Mouse (Mus musculus): ENCODE results near the gene Myrfl. TPM values are rescaled to one million over a fixed set of nuclear protein-coding genes. Genes with fewer than 3 reads are reported as not detected.

Gene Myrfl
- total and polyA plus RNA-seq, 2 experiments from 2014 or later = 0.23 TPM; not detected in 1

- DNase-seq (ENCODE audit: low spot score) (no peak), ATAC-seq (ENCODE audit: insufficient read depth, low read depth) (peak; percentile 22; the same call in 1 of the 2 replicates)
- Histone ChIP-seq H3K27me3 (ENCODE audit: control insufficient read depth, insufficient read depth, low read length) (peaks cover 4% of the 10 kb centered on the region; the same call in 1 of the 2 replicates), H3K9me3 (replicated peaks; ENCODE audit: control insufficient read depth, low read length) (no peaks in the 10 kb centered on the region), H3K9ac (replicated peaks; ENCODE audit: low read depth, low read length) (no peak overlapping the region), H3K4me3 (ENCODE audit: low read depth, low read length) (no peak overlapping the region), H3K4me1 (ENCODE audit: control insufficient read depth, insufficient read depth) (peaks cover 14% of the 10 kb centered on the region), H3K4me2 (ENCODE audit: low read depth, low read length) (no peak overlapping the region), H3K36me3 (replicated peaks; ENCODE audit: control insufficient read depth, insufficient read depth, low read length) (no peaks in the 10 kb centered on the region), H3K27ac (ENCODE audit: low read depth) (no peak overlapping the region)
- TF ChIP-seq EP300 (IDR thresholded peaks at IDR 0.05; ENCODE audit: low read depth) (no peak), CTCF (IDR thresholded peaks at IDR 0.05; ENCODE audit: low read depth) (no peak)
- 17% methylated on average over 3 of the region's 5 CpGs for WGBS
Measured at GRCm38 (mm10) chr10:116783020-116783419, 113.7 kb downstream of the Myrfl start.

DNA sequence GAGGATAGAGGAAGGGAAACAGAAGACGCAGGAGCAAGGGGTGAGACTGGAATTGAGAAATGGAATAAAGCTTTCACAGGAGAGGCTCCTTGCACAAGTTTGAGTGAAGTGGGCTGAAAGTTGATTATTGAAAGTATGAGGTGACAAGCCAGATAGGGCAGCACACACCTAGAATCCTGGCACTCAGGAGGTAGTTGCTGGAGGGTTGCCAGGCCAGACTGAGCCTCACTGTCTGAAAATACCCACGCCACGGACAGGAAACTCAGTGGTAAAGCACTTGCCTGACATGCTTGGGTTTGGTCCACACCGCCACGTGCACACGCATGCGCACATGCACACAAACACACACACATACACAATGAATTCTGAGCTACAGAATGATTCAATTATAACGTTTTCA lies 118.8 kb downstream of the Myrfl start:
- WGBS = 78% methylated on average over 8 of the region's 8 CpGs
- no peak overlapping the region for H3K27ac ChIP-seq (ENCODE audit: low read depth)
- no peak overlapping the region for H3K4me3 ChIP-seq (ENCODE audit: low read depth, low read length)
- H3K9ac ChIP-seq (replicated peaks; ENCODE audit: low read depth, low read length) = no peak overlapping the region
- TF ChIP-seq CTCF (IDR thresholded peaks at IDR 0.05; ENCODE audit: low read depth) (no peak), EP300 (IDR thresholded peaks at IDR 0.05; ENCODE audit: low read depth) (no peak)
- no peaks in the 10 kb centered on the region for H3K36me3 ChIP-seq (replicated peaks; ENCODE audit: control insufficient read depth, insufficient read depth, low read length)
- no peaks in the 10 kb centered on the region for H3K9me3 ChIP-seq (replicated peaks; ENCODE audit: control insufficient read depth, low read length)
- no peak overlapping the region for H3K4me2 ChIP-seq (ENCODE audit: low read depth, low read length)
- ATAC-seq (ENCODE audit: insufficient read depth, low read depth) = no peak
- H3K4me1 ChIP-seq (ENCODE audit: control insufficient read depth, insufficient read depth) = no peaks in the 10 kb centered on the region; the same call in 1 of the 2 replicates
- no peak for DNase-seq (ENCODE audit: low spot score)
- H3K27me3 ChIP-seq (ENCODE audit: control insufficient read depth, insufficient read depth, low read length) = peaks cover 10% of the 10 kb centered on the region; the same call in 1 of the 2 replicates

DNA sequence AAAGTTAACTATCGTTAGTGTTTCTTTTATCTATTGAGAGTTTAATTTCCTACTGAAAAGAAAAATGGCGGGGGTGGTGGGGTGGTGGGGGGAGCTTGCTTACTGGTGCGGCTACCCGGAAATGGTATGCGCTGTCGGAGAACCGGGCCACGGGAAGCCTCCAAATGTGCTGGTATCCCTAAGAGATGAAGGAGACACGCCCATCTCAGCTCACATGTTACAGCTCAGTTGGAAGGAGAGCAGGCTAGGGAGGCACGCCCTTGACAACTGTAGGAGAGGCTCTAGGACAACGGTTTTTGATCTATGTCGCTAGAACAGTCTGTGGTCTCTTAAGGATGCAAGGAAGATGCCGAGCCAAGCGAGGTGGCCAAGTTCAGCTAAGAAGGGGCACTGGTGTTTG lies 119.9 kb downstream of the Myrfl start:
- Histone ChIP-seq H3K9me3 (replicated peaks; ENCODE audit: control insufficient read depth, low read length) (no peaks in the 10 kb centered on the region), H3K27me3 (ENCODE audit: control insufficient read depth, insufficient read depth, low read length) (peaks cover 10% of the 10 kb centered on the region; the same call in 1 of the 2 replicates), H3K27ac (ENCODE audit: low read depth) (no peak overlapping the region), H3K4me1 (ENCODE audit: control insufficient read depth, insufficient read depth) (peaks cover 6% of the 10 kb centered on the region; the same call in 1 of the 2 replicates), H3K9ac (replicated peaks; ENCODE audit: low read depth, low read length) (no peak overlapping the region), H3K4me3 (ENCODE audit: low read depth, low read length) (no peak overlapping the region), H3K4me2 (ENCODE audit: low read depth, low read length) (no peak overlapping the region), H3K36me3 (replicated peaks; ENCODE audit: control insufficient read depth, insufficient read depth, low read length) (no peaks in the 10 kb centered on the region)
- DNase-seq (ENCODE audit: low spot score) = no peak
- ATAC-seq (ENCODE audit: insufficient read depth, low read depth) = no peak
- 90% methylated on average over 14 of the region's 14 CpGs for WGBS
- no peak for TF ChIP-seq EP300 (IDR thresholded peaks at IDR 0.05; ENCODE audit: low read depth)
- no peak for TF ChIP-seq CTCF (IDR thresholded peaks at IDR 0.05; ENCODE audit: low read depth)

- Histone ChIP-seq H3K4me3 (ENCODE audit: low read depth, low read length) (no peak overlapping the region), H3K27me3 (ENCODE audit: control insufficient read depth, insufficient read depth, low read length) (0 out of 2 replicates have a peak, but pooled peaks cover 10% of the 10 kb centered on the region), H3K27ac (ENCODE audit: low read depth) (no peak overlapping the region), H3K9ac (replicated peaks; ENCODE audit: low read depth, low read length) (no peak overlapping the region), H3K36me3 (replicated peaks; ENCODE audit: control insufficient read depth, insufficient read depth, low read length) (no peaks in the 10 kb centered on the region), H3K4me1 (ENCODE audit: control insufficient read depth, insufficient read depth) (peaks cover 10% of the 10 kb centered on the region; the same call in 1 of the 2 replicates), H3K4me2 (ENCODE audit: low read depth, low read length) (no peak overlapping the region), H3K9me3 (replicated peaks; ENCODE audit: control insufficient read depth, low read length) (no peaks in the 10 kb centered on the region)
- DNase-seq (ENCODE audit: low spot score) (no peak), ATAC-seq (ENCODE audit: insufficient read depth, low read depth) (no peak)
- TF ChIP-seq CTCF (IDR thresholded peaks at IDR 0.05; ENCODE audit: low read depth) = no peak
- TF ChIP-seq EP300 (IDR thresholded peaks at IDR 0.05; ENCODE audit: low read depth) = no peak
- WGBS = 66% methylated on average over 15 of the region's 15 CpGs
Measured at GRCm38 (mm10) chr10:116773846-116774750, 122.6 kb downstream of the Myrfl start.

DNA sequence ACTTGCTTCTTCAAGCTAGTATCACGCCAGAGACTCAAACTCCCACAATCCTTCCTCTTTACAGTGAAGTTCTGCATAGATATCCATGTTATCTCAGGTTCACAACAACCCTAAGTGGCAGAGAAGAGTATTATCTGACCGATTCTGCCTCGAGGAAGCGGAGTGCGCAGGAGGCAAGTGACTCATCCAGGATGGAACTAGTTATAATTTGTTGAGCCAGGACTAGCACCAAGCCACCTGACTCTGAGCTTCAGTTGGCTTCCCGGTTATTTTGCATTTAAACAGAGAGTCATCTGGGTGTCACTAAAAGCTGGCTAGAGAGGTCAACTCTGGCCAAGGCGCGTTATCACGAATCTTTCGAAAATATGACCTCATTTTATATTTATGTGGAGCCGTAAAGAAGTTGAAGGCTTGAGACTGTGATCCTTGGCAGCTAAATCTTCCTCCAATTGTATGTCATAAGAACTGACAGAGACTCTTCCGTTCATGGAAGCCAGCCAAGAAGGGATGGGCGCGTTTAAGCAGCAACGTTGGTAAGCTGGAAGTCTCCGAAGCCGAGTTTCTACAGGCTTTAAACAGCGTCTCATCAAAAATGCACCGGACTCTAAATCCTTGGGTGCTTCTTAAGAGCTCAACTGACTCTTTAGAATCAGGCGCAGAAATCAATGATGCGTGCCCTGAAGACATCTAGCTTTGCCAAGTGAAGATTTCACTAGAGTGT lies 125.3 kb downstream of the Myrfl start:
- Histone ChIP-seq H3K9me3 (replicated peaks; ENCODE audit: control insufficient read depth, low read length) (no peaks in the 10 kb centered on the region), H3K9ac (replicated peaks; ENCODE audit: low read depth, low read length) (no peak overlapping the region), H3K4me2 (ENCODE audit: low read depth, low read length) (peak overlapping the region; percentile 44), H3K4me1 (ENCODE audit: control insufficient read depth, insufficient read depth) (peaks cover 16% of the 10 kb centered on the region), H3K27ac (ENCODE audit: low read depth) (peak overlapping the region; percentile 56), H3K4me3 (ENCODE audit: low read depth, low read length) (peak overlapping the region; percentile 14; the same call in 1 of the 2 replicates), H3K27me3 (ENCODE audit: control insufficient read depth, insufficient read depth, low read length) (0 out of 2 replicates have a peak, but pooled peaks cover 6% of the 10 kb centered on the region), H3K36me3 (replicated peaks; ENCODE audit: control insufficient read depth, insufficient read depth, low read length) (no peaks in the 10 kb centered on the region)
- 18% methylated on average over 21 of the region's 21 CpGs for WGBS
- DNase-seq (ENCODE audit: low spot score) (peak; percentile 76), ATAC-seq (ENCODE audit: insufficient read depth, low read depth) (peak; percentile 55)
- no peak for TF ChIP-seq CTCF (IDR thresholded peaks at IDR 0.05; ENCODE audit: low read depth)
- no peak; the same call in 1 of the 2 replicates for TF ChIP-seq EP300 (IDR thresholded peaks at IDR 0.05; ENCODE audit: low read depth)
